Mouse (Mus musculus) heart, postnatal 0 days (tissue): Measurements from ENCODE around the gene Tmem63c.

Source experiments
- CTCF ChIP-seq: IDR thresholded peaks from 2 replicates; pipeline ENCODE4 v1.5.1; 2016; ENCODE audit warnings: antibody characterized with exemption, control low read depth, low read depth
- EP300 ChIP-seq: IDR thresholded peaks from 2 replicates; pipeline ENCODE4 v1.6.1; 2016; ENCODE audit warnings: antibody characterized with exemption, low read depth

- no peak for TF ChIP-seq EP300
- peak; percentile 22; the same call in 1 of the 2 replicates for TF ChIP-seq CTCF
Measured at GRCm38 (mm10) chr12:86998699-86999098, 22.4 kb upstream of the Tmem63c start.
